In the genomic region with DNA sequence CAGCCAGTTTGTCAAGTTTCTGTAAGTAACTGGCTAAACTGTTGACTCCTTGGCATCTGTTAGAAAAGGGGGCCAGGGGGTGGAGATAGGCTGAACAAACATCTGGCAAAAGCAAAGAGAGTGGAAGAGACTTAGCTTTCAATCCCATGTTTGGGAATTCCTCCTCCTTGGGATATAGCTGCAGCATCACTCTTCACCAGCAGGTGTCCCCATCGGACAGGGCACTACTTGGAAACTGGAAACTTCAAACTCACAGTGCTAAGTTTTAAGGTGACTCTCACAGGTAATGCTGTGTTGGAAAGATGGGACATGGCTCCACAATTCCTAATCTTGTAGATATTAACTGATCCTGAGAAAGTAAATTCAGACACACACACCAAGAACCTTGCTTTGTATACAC, we compare ENCODE assay signal across 9 mouse cellular contexts. TPM values are rescaled to one million over a fixed set of nuclear protein-coding genes. Genes with fewer than 3 reads are reported as not detected.
DNase-seq lines count a peak whose midpoint lies in the region; ATAC-seq and TF ChIP-seq lines count a peak whose summit lies in the region.
"Had no signal": no experiment of that assay in that cellular context is flagged by ENCODE, and none has a peak within 500 bp of the region (broad histone marks: within the 10 kb centered on the region; RNA-seq: fewer than 3 reads in every experiment).

No protein-coding gene starts in this region.

- H3K4me2 ChIP-seq in liver, embryonic 11.5 days: no peak overlapping the region
- no peak overlapping the region for H3K4me2 ChIP-seq in forebrain, postnatal 0 days (ENCODE audit: low read depth)
- no peak overlapping the region for H3K4me2 ChIP-seq in hindbrain, embryonic 16.5 days (ENCODE audit: low read length)
- no peak overlapping the region for H3K4me2 ChIP-seq in midbrain, embryonic 14.5 days (ENCODE audit: low read length)

- ATAC-seq in liver, embryonic 11.5 days (replicated peaks; ENCODE audit: low FRiP score): no peak
- 0 out of 2 replicates have a peak, but pooled peaks have one; percentile 20 for ATAC-seq in cerebellum, adult (ENCODE audit: insufficient number of reproducible peaks, low FRiP score, low TSS enrichment)
- peak; percentile 43; the same call in 1 of the 2 replicates for ATAC-seq in forebrain, postnatal 0 days
- peak; percentile 67 for ATAC-seq in hindbrain, embryonic 16.5 days
- ATAC-seq in midbrain, embryonic 14.5 days (ENCODE audit: low FRiP score, low TSS enrichment): no peak

- H3K27me3 ChIP-seq in liver, adult 2 months (ENCODE audit: control insufficient read depth, insufficient read depth, low read length): no peaks in the 10 kb centered on the region
- H3K27me3 ChIP-seq in liver, embryonic 11.5 days (replicated peaks; ENCODE audit: control insufficient read depth, insufficient read depth, low read length): no peaks in the 10 kb centered on the region
- H3K27me3 ChIP-seq in forebrain, postnatal 0 days (ENCODE audit: insufficient read depth, low read length): no peaks in the 10 kb centered on the region
- H3K27me3 ChIP-seq in hindbrain, embryonic 16.5 days (replicated peaks; ENCODE audit: control insufficient read depth, insufficient read depth, low read length): no peaks in the 10 kb centered on the region
- H3K27me3 ChIP-seq in midbrain, embryonic 14.5 days (ENCODE audit: control insufficient read depth, insufficient read depth, low read length): no peaks in the 10 kb centered on the region

- no peak overlapping the region for H3K4me3 ChIP-seq in liver, adult 2 months (ENCODE audit: insufficient read depth, low read depth, low read length)
- H3K4me3 ChIP-seq in liver, embryonic 11.5 days (ENCODE audit: low read depth, low read length): no peak overlapping the region
- no peak overlapping the region for H3K4me3 ChIP-seq in forebrain, postnatal 0 days (ENCODE audit: low read depth, low read length)
- no peak overlapping the region for H3K4me3 ChIP-seq in hindbrain, embryonic 16.5 days (ENCODE audit: low read length)
- no peak overlapping the region for H3K4me3 ChIP-seq in left cerebral cortex, adult 2 months
- no peak overlapping the region for H3K4me3 ChIP-seq in midbrain, embryonic 14.5 days (replicated peaks; ENCODE audit: low read depth, low read length)
- H3K4me3 ChIP-seq: myocyte had no signal

- H3K4me1 ChIP-seq in liver, adult 2 months (ENCODE audit: control insufficient read depth, insufficient read depth, low read length): peaks cover 7% of the 10 kb centered on the region; the same call in 1 of the 2 replicates
- H3K4me1 ChIP-seq in liver, embryonic 11.5 days (replicated peaks; ENCODE audit: control insufficient read depth, insufficient read depth, low read length): no peaks in the 10 kb centered on the region
- H3K4me1 ChIP-seq in forebrain, postnatal 0 days (ENCODE audit: insufficient read depth): no peaks in the 10 kb centered on the region
- no peaks in the 10 kb centered on the region for H3K4me1 ChIP-seq in hindbrain, embryonic 16.5 days (ENCODE audit: control insufficient read depth, insufficient read depth, low read depth, low read length)
- H3K4me1 ChIP-seq in midbrain, embryonic 14.5 days (ENCODE audit: control insufficient read depth, insufficient read depth, low read length): no peaks in the 10 kb centered on the region

- H3K27ac ChIP-seq in liver, adult 2 months (replicated peaks; ENCODE audit: insufficient read depth, low read depth, low read length): no peak overlapping the region
- H3K27ac ChIP-seq in liver, embryonic 11.5 days (ENCODE audit: low read depth, low read length): no peak overlapping the region
- H3K27ac ChIP-seq in forebrain, postnatal 0 days (ENCODE audit: low read depth, low read length): no peak overlapping the region
- no peak overlapping the region for H3K27ac ChIP-seq in hindbrain, embryonic 16.5 days (ENCODE audit: low read depth, low read length)
- H3K27ac ChIP-seq in left cerebral cortex, adult 2 months: no peak overlapping the region
- no peak overlapping the region for H3K27ac ChIP-seq in midbrain, embryonic 14.5 days (replicated peaks; ENCODE audit: low read depth, low read length)

- WGBS in liver, adult 2 months: 0% methylated on average over 1 of the region's 1 CpGs
- 10% methylated on average over 1 of the region's 1 CpGs for WGBS in liver, embryonic 11.5 days
- WGBS in forebrain, postnatal 0 days: 0% methylated on average over 1 of the region's 1 CpGs
- WGBS in hindbrain, embryonic 16.5 days: 0% methylated on average over 1 of the region's 1 CpGs
- 3% methylated on average over 1 of the region's 1 CpGs for WGBS in midbrain, embryonic 14.5 days

- DNase-seq in liver, adult 2 months (ENCODE audit: extremely low read depth, low read depth, low spot score): peak; percentile 56
- DNase-seq in liver, embryonic 11.5 days (ENCODE audit: low spot score): no peak
- DNase-seq in forebrain, postnatal 0 days: peak; percentile 80
- peak; percentile 54 to 77 for DNase-seq in left cerebral cortex, adult 2 months (ENCODE audit: extremely low spot score in 1 of 2, low spot score in 2 of 2)
- DNase-seq in midbrain, embryonic 14.5 days: peak; percentile 82
- peak; percentile 24 for DNase-seq in thymus, postnatal 0 days (ENCODE audit: low spot score)

- peaks cover 2% of the 10 kb centered on the region; the same call in 1 of the 2 replicates for H3K36me3 ChIP-seq in liver, adult 2 months (ENCODE audit: control insufficient read depth, insufficient read depth, low read length)
- peaks cover 3% of the 10 kb centered on the region; the same call in 1 of the 2 replicates for H3K36me3 ChIP-seq in liver, embryonic 11.5 days (ENCODE audit: control insufficient read depth, insufficient read depth, low read length)
- no peaks in the 10 kb centered on the region for H3K36me3 ChIP-seq in forebrain, postnatal 0 days (ENCODE audit: insufficient read depth)
- H3K36me3 ChIP-seq in hindbrain, embryonic 16.5 days (ENCODE audit: control insufficient read depth, insufficient read depth, low read length): no peaks in the 10 kb centered on the region; the same call in none of the 2 replicates
- peaks cover 13% of the 10 kb centered on the region; the same call in 1 of the 2 replicates for H3K36me3 ChIP-seq in midbrain, embryonic 14.5 days (ENCODE audit: control insufficient read depth, insufficient read depth, low read length)

- no peak overlapping the region for H3K9ac ChIP-seq in liver, adult 2 months (ENCODE audit: low read depth, low read length)
- no peak overlapping the region for H3K9ac ChIP-seq in liver, embryonic 11.5 days (ENCODE audit: low read depth, low read length)
- H3K9ac ChIP-seq in forebrain, postnatal 0 days: no peak overlapping the region
- no peak overlapping the region for H3K9ac ChIP-seq in hindbrain, embryonic 16.5 days (ENCODE audit: low read depth, low read length)
- no peak overlapping the region for H3K9ac ChIP-seq in midbrain, embryonic 14.5 days (replicated peaks; ENCODE audit: low read length)

- TF ChIP-seq CTCF in liver, adult 2 months (IDR thresholded peaks at IDR 0.05; ENCODE audit: low read depth, low read length): peak; percentile 80
- TF ChIP-seq CTCF in forebrain, postnatal 0 days (IDR thresholded peaks at IDR 0.05; ENCODE audit: low read depth): peak; percentile 96
- TF ChIP-seq CTCF in left cerebral cortex, adult 2 months (IDR thresholded peaks at IDR 0.05): peak; percentile 98

- H3K9me3 ChIP-seq in liver, embryonic 11.5 days (ENCODE audit: control insufficient read depth, low read length): no peaks in the 10 kb centered on the region
- H3K9me3 ChIP-seq in forebrain, postnatal 0 days (ENCODE audit: low read length): no peaks in the 10 kb centered on the region
- no peaks in the 10 kb centered on the region for H3K9me3 ChIP-seq in hindbrain, embryonic 16.5 days (ENCODE audit: control insufficient read depth, low read length)
- H3K9me3 ChIP-seq in midbrain, embryonic 14.5 days (ENCODE audit: control insufficient read depth, low read length): no peaks in the 10 kb centered on the region

- no peaks in the 10 kb centered on the region for H3K79me2 ChIP-seq in liver, adult 2 months (ENCODE audit: control insufficient read depth, insufficient read depth, low read length)

- TF ChIP-seq POLR2A in liver, adult 2 months (IDR thresholded peaks at IDR 0.05; ENCODE audit: extremely low read depth, insufficient read depth, low read length): no peak

- intact Hi-C loops in left cerebral cortex, adult 2 months (cut with DNase I): loop anchor here (2.0 to 5.0 kb wide), 4 partner anchors 208 to 478 kb away; a partner anchor contains a TSS

RNA-seq across cellular contexts. Expression of a gene that starts 46.6 kb away (rescaled TPM):
- 4.6 and 6.2 TPM in 2 replicates for total RNA-seq in liver, adult 2 months (2014; rRNA removed)
- polyA plus RNA-seq in liver, adult 2 months (2012; rRNA removed): 0.95 and 1.2 TPM in 2 replicates
- polyA plus RNA-seq in liver, embryonic 11.5 days (2014; fragmentation: Nextera tagmentation; extraction: Ambion mirVana): 4.6 and 6.5 TPM in 2 replicates
- 22.3 and 23.0 TPM in 2 replicates for total RNA-seq in forebrain, postnatal 0 days (2014; rRNA removed)
- 24.4 and 25.6 TPM in 2 replicates for polyA plus RNA-seq in forebrain, postnatal 0 days (2015; fragmentation: Nextera tagmentation; extraction: Ambion mirVana)
- 19.2 and 21.0 TPM in 2 replicates for polyA plus RNA-seq in hindbrain, embryonic 16.5 days (2015; fragmentation: Nextera tagmentation; extraction: Ambion mirVana)
- total RNA-seq in left cerebral cortex, adult 2 months (2021): 10 to 100 TPM; 13.2 to 14.4 TPM
- polyA plus RNA-seq in midbrain, embryonic 14.5 days (2014; fragmentation: Nextera tagmentation; extraction: Ambion mirVana): 22.8 and 23.7 TPM in 2 replicates
- 10.6 and 10.7 TPM in 2 replicates for polyA plus RNA-seq in thymus, postnatal 0 days (2015; fragmentation: Nextera tagmentation; extraction: Ambion mirVana)

RNA-seq across cellular contexts. Expression of a gene that starts 47.0 kb away (rescaled TPM):
- total RNA-seq in liver, adult 2 months (2014; rRNA removed): 5.3 and 5.6 TPM in 2 replicates
- polyA plus RNA-seq in liver, adult 2 months (2012; rRNA removed): 3.2 and 5.7 TPM in 2 replicates
- 3.1 and 3.4 TPM in 2 replicates for polyA plus RNA-seq in liver, embryonic 11.5 days (2014; fragmentation: Nextera tagmentation; extraction: Ambion mirVana)
- total RNA-seq in forebrain, postnatal 0 days (2014; rRNA removed): 10.8 and 14.6 TPM in 2 replicates
- polyA plus RNA-seq in forebrain, postnatal 0 days (2015; fragmentation: Nextera tagmentation; extraction: Ambion mirVana): 6.8 and 9.0 TPM in 2 replicates
- 15.2 and 18.5 TPM in 2 replicates for polyA plus RNA-seq in hindbrain, embryonic 16.5 days (2015; fragmentation: Nextera tagmentation; extraction: Ambion mirVana)
- 10 to 100 TPM; 33.4 to 35.4 TPM for total RNA-seq in left cerebral cortex, adult 2 months (2021)
- polyA plus RNA-seq in midbrain, embryonic 14.5 days (2014; fragmentation: Nextera tagmentation; extraction: Ambion mirVana): 12.2 and 15.1 TPM in 2 replicates
- 6.5 TPM in 2 replicates for polyA plus RNA-seq in thymus, postnatal 0 days (2015; fragmentation: Nextera tagmentation; extraction: Ambion mirVana)

RNA-seq across cellular contexts. Expression of a gene that starts 55.2 kb away (rescaled TPM):
- total RNA-seq in liver, adult 2 months (2014; rRNA removed): 3.6 and 4.5 TPM in 2 replicates
- 0.61 and 0.80 TPM in 2 replicates for polyA plus RNA-seq in liver, adult 2 months (2012; rRNA removed)
- polyA plus RNA-seq in liver, embryonic 11.5 days (2014; fragmentation: Nextera tagmentation; extraction: Ambion mirVana): 22.6 and 24.5 TPM in 2 replicates
- total RNA-seq in forebrain, postnatal 0 days (2014; rRNA removed): 7.6 and 10.7 TPM in 2 replicates
- polyA plus RNA-seq in forebrain, postnatal 0 days (2015; fragmentation: Nextera tagmentation; extraction: Ambion mirVana): 7.0 and 8.2 TPM in 2 replicates
- polyA plus RNA-seq in hindbrain, embryonic 16.5 days (2015; fragmentation: Nextera tagmentation; extraction: Ambion mirVana): 14.8 and 15.0 TPM in 2 replicates
- 1 to 10 TPM; 8.2 to 8.8 TPM for total RNA-seq in left cerebral cortex, adult 2 months (2021)
- 19.2 and 25.5 TPM in 2 replicates for polyA plus RNA-seq in midbrain, embryonic 14.5 days (2014; fragmentation: Nextera tagmentation; extraction: Ambion mirVana)
- polyA plus RNA-seq in thymus, postnatal 0 days (2015; fragmentation: Nextera tagmentation; extraction: Ambion mirVana): 14.0 and 14.5 TPM in 2 replicates

RNA-seq across cellular contexts. Expression of a gene that starts 55.3 kb away (rescaled TPM):
- 4.8 and 5.4 TPM in 2 replicates for total RNA-seq in liver, adult 2 months (2014; rRNA removed)
- polyA plus RNA-seq in liver, adult 2 months (2012; rRNA removed): 1.0 and 1.9 TPM in 2 replicates
- 16.3 and 19.2 TPM in 2 replicates for polyA plus RNA-seq in liver, embryonic 11.5 days (2014; fragmentation: Nextera tagmentation; extraction: Ambion mirVana)
- total RNA-seq in forebrain, postnatal 0 days (2014; rRNA removed): 2.7 and 5.2 TPM in 2 replicates
- polyA plus RNA-seq in forebrain, postnatal 0 days (2015; fragmentation: Nextera tagmentation; extraction: Ambion mirVana): 3.9 and 5.4 TPM in 2 replicates
- 9.9 and 13.9 TPM in 2 replicates for polyA plus RNA-seq in hindbrain, embryonic 16.5 days (2015; fragmentation: Nextera tagmentation; extraction: Ambion mirVana)
- 1 to 10 TPM in 1 of 2 experiments, under 1 TPM in 1; 0.47 to 1.9 TPM for total RNA-seq in left cerebral cortex, adult 2 months (2021)
- 9.4 and 11.6 TPM in 2 replicates for polyA plus RNA-seq in midbrain, embryonic 14.5 days (2014; fragmentation: Nextera tagmentation; extraction: Ambion mirVana)
- polyA plus RNA-seq in thymus, postnatal 0 days (2015; fragmentation: Nextera tagmentation; extraction: Ambion mirVana): 11.9 and 12.8 TPM in 2 replicates

Comparison
In these comparisons a context has a peak if more than half of its experiments do, and no peak if none do; other contexts are left out.
1. ATAC-seq: peak in cerebellum, adult (single experiment), forebrain, postnatal 0 days (single experiment) and hindbrain, embryonic 16.5 days (single experiment); none in liver, embryonic 11.5 days (single experiment) and midbrain, embryonic 14.5 days (single experiment).
2. Peak in every context shown above with its lines, with median percentiles within 50 percentile points of each other: CTCF ChIP-seq.